Mouse (Mus musculus): ENCODE data around the gene Lrrc45.

The Lrrc45 gene

DNA sequence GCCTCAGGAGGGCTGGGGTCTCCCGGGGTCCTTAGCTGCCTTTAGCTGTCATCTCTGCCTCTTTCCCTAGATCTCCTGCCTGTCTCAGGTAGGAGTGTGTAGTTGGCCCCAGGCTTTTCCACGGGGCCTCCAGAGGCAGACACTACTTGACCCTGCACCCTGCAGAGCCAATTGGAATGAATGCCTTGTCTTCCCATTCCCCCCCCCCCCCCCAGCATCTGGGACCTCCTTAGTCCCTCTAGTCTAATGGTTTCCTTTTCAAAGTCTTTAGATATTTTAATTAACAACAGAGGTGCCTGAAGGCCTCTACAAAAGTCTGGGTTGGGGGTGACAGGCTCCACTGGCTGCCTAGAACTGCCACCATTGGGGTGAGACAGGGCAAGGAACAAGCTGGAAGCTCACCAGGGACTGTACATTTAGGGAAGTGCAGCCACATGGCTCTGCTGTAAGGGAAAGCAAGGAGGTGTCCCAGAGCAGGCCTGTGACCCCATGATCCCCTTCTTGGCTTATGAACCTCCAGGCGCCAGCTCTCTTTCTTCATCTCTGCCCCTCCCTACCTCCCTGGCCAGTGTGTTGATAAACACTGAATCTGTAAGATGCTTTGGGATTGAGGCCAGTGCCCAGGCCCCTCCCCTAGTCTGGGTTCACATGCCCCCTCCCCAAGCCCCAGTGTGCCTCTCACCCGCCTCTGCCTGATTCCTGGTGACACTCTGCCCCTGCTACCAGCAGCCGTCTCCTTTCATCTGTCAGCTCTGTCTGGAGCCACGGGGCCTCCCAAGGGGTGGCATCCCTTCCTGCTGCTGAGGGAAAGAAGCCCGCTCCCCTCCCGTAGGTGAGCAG lies 9.0 kb upstream of the Lrrc45 start:
- DNase-seq, result no peak

DNA sequence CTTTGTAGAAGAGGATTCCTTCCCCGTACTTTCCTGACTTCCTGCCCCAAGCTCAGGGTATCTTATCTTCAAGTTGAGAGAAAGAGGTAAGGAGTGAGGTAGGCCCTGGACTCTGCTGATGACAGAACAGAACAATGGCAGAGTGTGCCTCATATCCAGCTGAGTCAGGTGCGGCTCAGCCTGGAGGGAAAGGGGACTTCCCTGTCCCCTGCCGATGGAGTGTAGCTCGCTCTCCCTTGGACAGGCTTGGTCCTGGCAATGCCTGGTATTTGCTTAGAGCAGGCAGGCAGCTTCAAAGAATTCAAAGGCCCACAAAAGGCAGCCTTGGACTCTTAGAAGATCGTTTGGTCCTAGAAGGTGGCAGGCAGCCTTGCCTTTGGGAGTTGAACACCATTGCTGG lies 7.6 kb upstream of the Lrrc45 start:
- no peak for DNase-seq

DNA sequence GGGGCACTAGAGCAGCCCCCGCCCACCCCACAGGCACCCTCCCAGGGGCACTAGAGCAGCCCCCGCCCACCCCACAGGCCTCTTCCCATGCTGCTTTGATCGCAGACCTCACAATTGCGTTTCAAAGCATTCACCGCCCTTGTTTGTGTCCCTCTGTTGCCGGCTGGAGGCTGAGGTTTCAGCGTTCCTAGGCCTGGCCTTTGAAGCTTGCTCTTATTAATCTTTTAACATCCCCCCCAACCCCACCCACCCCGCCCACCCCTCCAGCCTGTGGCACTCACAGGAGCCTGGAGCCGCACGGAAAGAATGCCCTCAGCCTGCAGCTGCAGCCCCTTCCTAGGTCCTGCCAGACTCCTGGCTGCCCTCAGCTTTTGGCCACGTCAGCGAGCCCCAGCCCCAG lies 6.5 kb upstream of the Lrrc45 start:
- DNase-seq, result no peak

DNA sequence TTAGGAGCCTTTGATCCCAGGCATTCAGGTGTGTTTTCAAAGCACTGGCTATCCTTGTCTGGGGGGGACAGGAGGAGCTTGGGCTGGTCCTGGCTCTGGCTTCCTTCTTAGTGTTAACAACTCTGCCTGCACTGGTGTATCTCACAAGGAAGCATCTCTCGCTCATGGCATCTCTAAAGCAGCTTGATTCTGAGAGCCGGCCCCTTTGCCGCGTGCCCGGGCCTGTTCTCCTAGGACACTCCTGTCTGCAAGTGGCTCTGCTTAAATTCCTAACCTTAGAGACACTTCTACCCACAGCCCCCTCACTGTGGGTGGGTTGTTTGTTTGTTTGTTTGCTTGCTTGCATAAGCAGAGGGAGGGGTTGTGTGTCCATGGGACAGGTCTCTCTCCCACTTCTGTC lies 5.8 kb upstream of the Lrrc45 start:
- DNase-seq, result no peak

DNA sequence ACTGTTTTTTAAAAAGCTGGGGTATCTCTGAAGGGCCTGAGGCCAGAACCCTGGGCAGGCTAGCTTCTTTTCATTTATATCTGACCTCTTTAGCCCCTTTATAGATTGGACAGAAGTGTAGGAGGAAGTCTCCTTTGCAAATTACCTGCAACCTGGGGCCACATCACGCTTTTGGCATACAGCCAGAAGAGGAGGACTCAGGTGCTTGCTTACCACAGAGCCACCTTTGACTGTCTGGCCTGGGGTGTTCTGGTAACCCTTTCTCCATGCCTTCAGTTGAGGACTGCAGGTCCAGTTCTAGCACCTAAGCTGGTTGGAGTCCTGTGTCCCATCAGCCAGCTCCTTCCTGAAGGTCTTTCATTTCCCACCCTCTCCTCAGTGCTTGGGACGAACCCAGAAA lies 4.2 kb upstream of the Lrrc45 start:
- no peak for DNase-seq

DNA sequence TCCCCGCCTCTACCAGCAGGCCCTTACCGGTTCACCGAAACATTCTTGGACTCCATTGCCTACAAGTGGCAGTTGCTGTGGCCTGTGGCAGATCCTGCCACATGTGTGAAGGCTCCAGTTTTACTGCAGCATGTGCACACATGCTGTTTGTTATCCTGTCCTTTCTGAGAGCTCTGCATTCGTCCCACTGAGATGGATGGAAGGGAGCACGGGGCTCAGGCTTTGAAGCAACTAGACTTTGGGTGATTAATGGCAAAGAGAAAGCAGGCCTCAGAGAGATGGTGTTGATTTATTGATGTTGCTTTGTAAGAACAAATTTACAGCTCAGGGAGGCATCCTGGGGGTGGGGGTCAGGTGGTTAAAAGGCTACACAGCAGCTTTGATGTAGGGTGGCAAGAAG lies 3.1 kb upstream of the Lrrc45 start:
- no peak for DNase-seq

DNA sequence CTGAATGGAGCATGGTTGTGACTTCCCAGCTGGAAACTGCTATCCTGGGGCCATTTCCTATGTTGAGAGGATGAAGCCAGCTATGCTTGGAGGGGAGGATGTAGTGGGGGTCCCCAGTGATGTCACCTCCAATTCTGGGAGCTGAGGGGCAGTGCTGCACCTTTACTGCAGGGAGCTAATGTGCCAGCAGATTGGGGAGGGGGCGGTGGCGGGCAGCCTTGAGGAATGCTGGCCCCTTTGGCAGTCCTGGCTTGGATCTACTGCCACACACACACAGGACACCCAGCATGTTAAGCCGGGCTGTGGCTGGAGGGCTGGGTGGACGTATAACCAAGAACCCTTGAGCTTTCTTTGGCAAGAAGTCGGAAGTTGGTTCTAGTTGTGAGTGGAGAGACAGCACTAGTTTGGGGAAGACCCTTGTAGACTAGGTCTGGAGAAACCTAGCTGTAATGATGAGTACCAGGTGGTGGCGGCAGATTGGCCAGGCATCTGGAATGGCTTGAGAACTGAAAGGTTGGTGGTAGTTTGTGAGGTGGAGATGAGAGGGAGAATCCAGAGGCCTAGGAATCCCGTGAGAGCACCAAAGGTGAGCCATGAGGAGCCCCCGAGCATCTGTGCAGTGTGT lies 1.6 kb upstream of the Lrrc45 start:
- DNase-seq, result no peak

DNA sequence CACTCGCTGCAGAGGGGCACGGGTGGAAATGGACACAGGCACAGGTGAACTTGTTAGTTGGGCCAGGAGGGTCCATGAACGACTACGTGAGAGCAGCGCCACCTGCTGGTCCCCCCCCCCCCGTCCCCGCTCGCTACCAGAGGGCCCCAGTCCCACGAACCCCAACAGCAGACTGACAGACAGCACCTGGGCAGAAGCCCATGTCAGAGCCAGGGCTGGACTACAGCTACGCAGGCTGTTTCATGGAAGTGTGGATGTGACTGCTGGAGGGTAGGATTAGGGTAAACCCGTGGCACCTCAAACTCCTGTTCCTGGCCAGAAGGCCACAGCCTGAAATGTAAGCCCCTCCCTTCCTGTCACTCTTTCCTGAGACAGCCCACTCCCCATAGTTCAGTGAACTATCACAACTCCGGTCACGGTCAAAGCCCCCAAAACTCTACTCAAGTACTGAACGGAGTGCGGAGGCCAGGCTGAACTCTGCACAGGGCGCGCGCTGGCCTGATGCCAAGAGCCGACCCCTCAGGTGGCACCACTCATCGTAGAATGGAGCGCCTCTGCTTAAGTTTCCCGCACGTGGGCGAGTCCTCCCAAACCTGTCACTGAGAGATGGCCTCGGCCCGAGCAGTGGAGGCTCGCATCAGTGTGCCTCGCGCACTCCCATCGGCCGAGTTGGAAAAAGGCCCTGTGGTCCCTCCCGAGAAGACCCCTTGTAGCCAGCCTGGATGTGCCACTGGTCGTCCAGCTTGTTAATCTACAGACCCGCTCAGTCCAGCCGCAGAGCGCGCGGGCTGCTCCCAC lies 755 bp upstream of the Lrrc45 start:
- peak; percentile 53 for DNase-seq

DNA sequence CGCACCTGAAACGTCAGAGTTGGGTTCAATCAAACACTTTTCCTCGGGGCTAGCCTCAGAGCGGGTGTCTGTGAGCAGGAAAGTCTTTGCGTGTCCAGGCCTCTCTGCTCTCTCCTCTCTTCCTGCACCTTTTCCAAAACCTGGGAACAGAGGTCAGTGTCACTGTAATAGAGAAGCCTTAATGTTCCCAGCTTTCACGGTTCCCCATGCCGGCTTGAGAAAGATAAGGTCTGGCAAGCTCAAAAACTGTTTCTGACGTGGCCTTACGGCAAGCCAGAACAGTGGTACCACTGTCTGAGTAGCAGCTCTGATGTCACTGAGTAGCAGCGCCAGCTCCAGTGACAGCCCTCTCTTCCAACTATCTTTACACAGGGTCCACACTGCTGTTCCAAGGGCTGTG lies 821 bp downstream of the Lrrc45 start:
- DNase-seq, result no peak

DNA sequence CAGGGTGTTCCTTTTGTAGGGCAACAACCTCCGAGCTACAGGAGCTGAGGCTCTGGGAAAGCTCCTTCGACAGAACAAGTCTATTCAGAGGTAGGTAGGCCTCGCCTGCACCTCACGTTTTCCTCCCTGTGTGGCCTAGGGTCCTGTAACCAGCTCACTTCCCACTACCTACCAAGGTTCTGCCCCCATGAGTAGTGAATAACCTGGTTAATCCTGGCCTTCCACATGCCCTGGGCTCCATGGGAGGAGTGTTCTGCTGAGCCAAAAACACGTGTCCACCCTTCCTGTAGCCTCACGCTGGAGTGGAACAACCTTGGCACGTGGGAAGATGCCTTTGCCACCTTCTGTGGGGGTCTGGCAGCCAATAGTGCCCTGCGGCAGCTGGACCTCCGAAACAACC lies 1.4 kb downstream of the Lrrc45 start:
- no peak for DNase-seq

DNA sequence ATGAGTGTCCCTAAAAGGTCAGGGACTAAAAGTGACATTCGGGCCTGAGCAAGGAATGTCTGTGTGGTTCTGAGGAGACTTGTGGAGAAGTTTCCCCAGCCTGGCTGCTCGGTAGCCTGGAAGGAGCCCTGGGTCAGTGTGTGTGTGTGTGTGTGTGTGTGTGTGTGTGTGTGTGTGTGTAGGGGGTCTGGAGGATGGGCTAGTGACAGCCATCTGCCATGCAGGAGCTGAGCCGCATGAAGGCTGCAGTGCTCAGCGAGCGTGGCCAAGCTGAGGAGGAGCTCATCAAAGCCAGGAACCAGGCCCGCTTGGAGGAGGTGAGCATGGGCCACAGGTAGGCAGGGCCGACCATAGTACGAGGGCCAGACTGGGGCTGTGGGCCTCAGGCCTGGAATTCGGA lies 5.5 kb downstream of the Lrrc45 start:
- no peak for DNase-seq

DNA sequence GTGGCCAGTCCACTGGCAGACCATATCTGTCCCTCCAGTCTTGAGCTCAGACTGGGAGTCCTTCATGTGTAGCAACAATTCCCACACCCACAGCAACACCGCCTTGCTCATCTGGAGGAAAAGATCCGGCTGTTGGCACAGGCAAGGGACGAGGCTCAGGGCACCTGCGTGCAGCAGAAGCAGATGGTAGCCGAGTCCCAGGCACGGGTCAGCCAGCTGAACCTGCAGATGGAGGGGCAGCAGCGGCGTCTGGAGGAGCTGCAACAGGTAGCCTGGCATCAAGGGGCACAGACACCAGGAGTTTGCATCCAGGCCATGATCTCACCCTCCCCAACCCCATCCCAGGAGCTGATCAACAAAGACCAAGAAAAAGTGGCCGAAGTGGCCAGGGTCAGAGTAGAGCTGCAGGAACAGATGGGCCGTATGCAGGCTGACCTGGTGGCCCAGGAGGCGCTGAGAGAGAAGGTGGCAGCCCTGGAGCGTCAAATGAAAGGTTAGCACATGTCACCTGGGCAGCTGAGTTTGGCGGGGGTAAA lies 6.2 kb downstream of the Lrrc45 start:
- no peak for DNase-seq

DNA sequence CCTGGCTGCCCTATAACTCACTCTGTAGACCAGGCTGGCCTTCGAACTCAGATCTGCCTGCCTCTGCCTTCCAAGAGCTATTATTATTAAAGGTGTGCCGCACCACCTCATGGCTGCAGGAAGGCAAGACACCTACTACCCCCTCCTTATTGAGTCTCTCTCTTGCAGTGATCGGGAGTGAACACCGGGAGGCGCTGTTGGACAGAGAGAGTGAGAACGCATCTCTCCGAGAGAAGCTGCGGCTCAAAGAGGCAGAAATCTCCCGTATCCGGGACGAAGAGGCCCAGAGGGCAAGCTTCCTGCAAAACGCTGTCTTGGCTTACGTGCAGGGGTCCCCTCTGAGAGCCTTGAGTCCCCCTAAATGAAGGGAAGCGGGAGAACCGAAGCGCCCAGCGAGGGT lies 6.7 kb downstream of the Lrrc45 start:
- DNase-seq, result peak; percentile 92

DNA sequence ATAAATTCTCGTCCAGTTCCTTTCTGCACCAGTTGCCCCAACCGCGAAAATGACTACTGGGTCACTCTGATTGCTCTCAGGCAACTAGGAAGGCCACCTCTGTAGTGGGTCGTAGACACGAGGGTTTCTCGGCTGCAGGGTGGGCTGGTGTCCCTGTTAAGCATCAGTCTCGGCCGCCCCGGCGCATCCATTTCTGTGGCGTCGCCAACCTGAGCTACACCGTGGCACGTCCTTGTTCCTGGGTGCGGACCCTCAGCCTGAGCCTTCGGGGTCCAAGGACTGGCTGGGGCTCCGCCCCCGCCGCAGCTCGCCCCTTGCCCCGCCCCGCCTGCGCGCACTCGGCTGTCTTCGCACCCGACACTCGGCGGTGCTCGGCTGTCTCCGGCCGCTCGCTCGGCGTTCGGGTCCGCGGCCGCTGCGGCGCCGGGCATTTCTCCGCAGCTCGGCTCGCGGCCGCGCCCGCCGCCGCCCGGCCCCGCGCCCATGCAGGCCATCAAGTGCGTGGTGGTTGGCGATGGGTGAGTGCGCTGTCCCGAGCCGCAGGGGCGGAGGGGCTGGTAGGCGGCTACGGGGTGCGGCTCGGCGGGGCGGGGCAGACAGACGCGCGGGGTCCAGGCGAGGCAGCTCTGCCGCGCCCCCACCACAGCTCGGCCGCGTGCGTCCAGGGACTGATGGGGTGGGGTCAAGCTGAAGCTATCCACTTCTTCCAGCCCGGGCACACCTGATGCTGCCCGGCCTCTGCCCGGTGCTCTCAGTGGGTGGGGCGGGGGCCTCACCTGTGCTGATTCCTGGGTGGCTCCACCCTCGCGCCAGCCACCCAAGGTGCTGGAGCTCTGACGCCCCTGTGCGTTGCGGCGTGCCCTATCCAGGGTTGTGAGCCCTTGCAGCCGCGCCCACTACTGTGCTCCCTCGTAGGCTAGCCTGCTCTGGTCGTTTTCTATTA lies 7.7 kb downstream of the Lrrc45 start, which contains the start of gene Rac3:
TSS of gene Rac3 (plus strand) at position 347 of the 943 bp plus-strand sequence.
- peak; percentile 48 for DNase-seq

DNA sequence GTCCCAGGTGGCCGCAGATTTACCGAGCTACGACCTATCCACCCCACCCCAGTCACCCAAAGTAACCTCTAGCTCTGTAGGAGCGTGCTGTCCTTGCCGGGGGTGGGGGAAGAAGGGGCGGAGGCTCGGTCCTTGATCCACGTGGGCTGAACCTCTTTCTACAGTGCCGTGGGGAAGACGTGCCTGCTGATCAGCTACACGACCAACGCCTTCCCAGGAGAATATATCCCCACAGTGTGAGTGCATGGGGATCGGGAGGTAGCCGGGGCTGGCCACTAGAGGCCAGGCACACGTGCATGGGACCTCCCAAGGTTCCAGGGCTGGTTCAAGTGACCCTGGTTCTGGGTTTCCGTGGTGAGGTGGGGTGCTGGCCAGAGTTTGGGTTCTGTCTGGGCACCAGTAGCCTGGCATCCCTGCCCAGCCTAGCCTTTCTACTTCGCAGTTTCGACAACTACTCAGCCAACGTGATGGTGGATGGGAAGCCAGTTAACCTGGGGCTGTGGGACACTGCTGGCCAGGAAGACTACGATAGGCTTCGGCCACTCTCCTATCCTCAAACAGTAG lies 8.4 kb downstream of the Lrrc45 start:
- no peak for DNase-seq

DNA sequence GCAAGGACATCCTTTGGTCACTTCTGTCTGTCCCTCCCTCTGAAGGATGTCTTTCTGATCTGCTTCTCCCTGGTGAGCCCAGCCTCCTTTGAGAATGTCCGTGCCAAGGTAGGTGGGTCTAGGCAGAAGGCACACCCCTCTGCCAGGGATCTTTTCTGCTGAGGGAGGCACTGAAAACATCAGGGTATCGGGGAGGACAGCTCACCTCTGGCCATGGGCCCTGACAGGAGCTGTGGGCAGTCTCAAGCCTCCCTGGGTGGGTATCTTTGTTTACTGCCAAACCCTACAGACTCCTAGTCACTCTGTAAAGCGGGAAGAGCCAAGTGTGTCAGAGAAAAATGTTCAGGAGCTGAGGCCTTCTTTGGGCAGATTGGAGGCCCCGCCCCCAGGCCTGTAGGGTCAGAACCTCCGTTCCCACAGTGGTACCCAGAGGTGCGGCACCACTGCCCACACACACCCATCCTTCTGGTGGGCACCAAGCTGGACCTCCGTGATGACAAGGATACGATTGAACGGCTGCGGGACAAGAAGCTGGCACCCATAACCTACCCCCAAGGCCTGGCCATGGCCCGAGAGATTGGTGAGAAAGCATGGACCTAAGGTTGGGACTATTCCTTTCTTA lies 9.1 kb downstream of the Lrrc45 start:
- peak; percentile 76 for DNase-seq

DNA sequence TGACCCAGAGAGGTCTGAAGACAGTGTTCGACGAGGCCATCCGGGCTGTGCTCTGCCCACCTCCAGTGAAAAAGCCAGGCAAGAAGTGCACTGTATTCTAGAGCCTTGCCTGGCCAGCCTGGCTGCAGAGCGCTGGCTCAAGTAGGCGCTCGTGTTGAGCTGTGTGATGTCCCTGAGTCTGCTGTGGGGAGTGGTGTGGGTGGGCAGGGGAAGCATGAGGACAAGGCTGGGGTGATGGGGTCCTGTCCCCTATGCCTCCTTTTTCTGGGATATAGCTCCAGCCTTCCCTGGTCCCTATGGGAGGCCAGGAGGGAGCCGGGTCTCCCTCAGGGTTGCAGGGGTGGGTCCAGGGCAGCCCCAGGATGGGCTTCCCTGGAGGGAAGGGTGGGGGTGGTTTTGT lies 9.8 kb downstream of the Lrrc45 start:
- DNase-seq, result no peak

DNA sequence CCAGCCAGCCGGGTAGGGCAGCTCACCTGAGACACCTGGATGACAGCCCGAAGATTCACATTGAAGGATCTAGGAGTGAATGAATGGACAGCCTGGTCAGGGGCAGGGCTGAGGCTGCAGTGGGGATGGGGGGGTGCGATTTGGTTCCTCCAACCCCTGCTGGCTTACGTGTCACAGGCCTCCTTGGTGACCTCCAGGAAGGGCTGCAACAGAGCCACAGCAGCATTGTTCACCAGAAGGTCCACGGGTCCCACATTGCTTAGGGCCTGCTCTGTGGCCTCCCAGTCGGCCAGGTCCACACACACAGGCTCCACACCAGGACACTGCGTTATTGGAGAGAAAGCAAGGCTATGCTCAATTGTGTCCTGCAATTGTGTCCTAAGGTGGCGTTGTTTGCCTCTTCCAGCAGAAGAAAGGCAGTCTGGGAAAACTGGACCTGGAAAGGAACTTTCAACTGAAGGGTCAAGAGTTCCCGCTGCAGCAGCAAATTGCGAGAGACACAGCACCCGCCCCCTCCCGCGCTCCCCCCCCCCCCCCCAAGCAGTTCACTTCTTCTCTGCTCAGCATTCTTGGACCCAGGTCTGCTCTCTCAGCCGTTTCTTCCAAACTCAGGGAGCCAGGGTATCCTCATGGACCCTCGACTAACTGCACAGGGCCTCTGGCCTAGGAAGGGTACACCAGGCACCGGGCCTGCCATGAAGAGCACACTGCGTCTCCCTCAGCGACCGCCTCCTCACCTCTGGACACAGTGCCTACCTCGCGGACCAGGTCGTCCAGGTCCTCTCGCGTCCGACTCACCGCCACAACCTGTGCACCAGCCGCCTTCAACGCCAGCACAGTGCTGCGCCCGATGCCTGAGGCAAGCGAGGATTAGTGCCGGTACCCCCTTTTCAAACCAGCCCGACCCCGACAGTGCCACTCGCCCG lies 12.8 kb downstream of the Lrrc45 start:
- DNase-seq, result peak; percentile 83

DNA sequence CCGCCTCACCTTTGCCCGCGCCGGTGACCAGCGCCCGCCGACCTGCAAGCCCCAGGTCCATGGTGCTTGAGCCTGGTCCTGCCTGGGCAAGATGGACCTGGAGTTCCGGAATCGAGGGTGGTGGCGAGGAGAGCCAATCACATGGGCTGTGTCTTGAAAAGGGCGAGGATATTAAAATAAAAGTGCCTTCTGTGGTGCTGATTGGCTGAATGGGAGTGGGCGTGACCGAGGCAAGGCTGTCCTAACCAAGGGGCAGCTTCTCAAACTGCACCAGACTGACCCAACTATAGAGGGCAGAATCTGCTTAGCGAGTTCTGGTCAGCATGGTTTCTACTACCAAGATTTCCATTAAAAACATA lies 13.4 kb downstream of the Lrrc45 start, which contains the start of gene Dcxr:
TSS of gene Dcxr (minus strand) at position 113 of the 359 bp plus-strand sequence.
- peak; percentile 99 for DNase-seq

DNA sequence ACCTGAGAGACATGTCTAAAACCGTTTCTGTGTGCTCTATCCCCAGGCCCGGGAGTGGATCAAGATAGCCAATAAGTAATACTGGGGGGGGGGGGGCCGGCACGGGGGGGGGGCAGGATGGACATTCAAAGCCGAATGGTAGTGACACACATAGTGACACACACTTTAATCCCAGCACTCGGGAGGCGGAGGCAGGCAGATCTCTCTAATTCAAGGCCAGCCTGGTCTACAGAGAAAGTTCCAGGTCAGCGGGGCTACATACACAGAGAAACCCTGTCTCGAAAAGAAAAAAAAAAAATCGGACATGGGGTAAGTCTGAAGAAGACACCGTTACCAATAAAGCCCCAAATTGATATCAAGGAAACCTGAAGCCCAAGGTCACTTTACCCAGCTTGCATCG lies 13.8 kb downstream of the Lrrc45 start:
- DNase-seq, result no peak
